Mouse (Mus musculus): ENCODE results near the gene Ltbp2. TPM values are rescaled to one million over a fixed set of nuclear protein-coding genes. Genes with fewer than 3 reads are reported as not detected.

Gene Ltbp2
- 0.26 and 0.39 TPM in 2 replicates for polyA plus RNA-seq (2015; fragmentation: Nextera tagmentation; extraction: Ambion mirVana)

DNA sequence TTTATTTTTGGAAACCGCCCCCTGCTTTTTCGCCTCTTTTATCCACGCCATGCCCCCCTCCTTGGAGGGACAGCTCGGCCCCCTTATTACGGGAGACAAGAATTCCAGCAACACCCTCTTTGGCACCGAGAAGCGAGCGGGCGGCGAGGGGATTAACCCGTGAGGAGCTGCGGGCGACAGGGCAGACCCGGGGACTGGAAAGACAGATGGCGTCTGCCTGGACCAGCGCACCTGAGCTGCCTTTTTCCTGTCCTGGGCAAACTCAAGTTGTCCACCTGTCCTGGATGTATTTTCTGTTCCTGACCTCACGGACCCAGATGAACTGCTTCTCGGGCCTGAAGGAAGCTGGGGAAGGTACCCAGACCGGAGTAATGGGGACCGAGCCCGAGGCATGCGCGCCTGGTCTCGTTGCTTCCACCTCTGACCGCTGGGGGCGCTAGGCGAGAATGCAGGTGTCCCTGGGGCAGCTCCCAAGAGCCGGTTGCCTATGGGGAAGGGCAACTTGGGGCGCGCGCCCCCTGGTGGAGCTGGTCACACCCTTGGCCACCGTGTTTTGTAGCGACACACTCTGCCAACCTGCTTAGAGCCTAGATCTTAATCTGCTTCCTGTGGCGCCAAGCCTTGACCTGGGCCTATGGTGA lies at the start of gene Ltbp2:
Ltbp2 (minus strand) TSS at position 52 of the 641 bp plus-strand sequence.
- Histone ChIP-seq H3K4me1 (replicated peaks) (peaks cover 14% of the 10 kb centered on the region), H3K27ac (replicated peaks) (no peak within 1 kb of the TSS), H3K36me3 (no peaks in the 10 kb centered on the region), H3K9ac (no peak within 1 kb of the TSS), H3K4me2 (peak within 1 kb of the TSS; percentile 48), H3K4me3 (peak within 1 kb of the TSS; percentile 29), H3K27me3 (peaks cover 62% of the 10 kb centered on the region), H3K9me3 (no peaks in the 10 kb centered on the region)
- under 1% methylated on average over 34 of the region's 34 CpGs for WGBS
- no peak for ATAC-seq (ENCODE audit: low FRiP score, low read depth)

DNA sequence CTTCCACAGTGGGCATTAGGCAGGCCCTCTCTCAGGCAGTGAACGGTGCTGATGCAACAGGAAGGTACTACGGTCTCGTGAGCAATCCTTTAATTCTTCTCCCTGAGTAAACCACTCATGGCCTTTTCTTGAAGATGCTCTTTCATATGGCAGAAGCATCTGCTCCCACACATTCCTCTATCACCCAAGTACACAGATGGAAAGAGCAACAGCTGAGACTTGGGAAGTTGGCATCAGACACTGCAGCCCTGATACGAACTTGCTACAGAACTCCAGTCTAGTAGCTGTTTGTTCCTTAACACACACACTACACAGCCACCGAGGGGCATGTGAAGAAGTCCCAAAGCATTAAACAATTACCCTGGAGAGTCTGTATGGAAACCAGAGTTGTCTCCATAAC lies 48.0 kb upstream of the Ltbp2 start:
- peaks cover 85% of the 10 kb centered on the region for H3K36me3 ChIP-seq
- H3K9me3 ChIP-seq: no peaks in the 10 kb centered on the region
- H3K4me2 ChIP-seq: no peak overlapping the region
- no peak overlapping the region for H3K9ac ChIP-seq
- no peak for ATAC-seq (ENCODE audit: low FRiP score, low read depth)
- H3K27ac ChIP-seq (replicated peaks): no peak overlapping the region
- H3K4me3 ChIP-seq: no peak overlapping the region
- 94% methylated on average over 5 of the region's 5 CpGs for WGBS
- H3K27me3 ChIP-seq: no peaks in the 10 kb centered on the region
- no peaks in the 10 kb centered on the region for H3K4me1 ChIP-seq (replicated peaks)

DNA sequence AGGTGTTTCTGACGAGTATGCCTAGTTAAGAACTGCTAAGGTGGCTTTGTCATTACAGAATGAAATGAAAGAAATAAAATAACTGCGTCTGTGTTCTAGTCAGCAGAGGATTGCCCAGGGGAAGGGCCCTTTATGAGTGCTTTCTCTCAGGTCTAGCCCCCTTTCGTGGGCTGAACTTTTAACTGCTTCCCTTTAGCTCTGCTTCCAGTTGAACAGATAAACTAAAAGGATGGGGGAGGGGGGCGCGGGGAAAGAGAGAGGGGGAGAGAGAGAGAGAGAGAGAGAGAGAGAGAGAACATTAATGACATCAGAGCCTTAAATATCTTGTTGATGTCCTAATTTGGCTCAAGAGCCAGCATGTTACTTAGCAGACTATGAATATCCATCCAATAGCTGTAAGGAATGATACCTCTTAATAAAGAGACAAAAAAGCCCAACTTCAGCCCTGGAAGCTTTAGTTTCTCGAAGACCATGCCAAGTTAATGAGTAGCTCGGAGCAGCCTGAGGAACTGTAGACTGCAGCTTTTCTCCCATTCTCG lies 45.6 kb upstream of the Ltbp2 start:
- no peaks in the 10 kb centered on the region for H3K4me1 ChIP-seq (replicated peaks)
- no peak overlapping the region for H3K4me3 ChIP-seq
- no peak overlapping the region for H3K27ac ChIP-seq (replicated peaks)
- H3K9ac ChIP-seq: no peak overlapping the region
- no peak for ATAC-seq (ENCODE audit: low FRiP score, low read depth)
- no peaks in the 10 kb centered on the region for H3K27me3 ChIP-seq
- WGBS: 55% methylated on average over 8 of the region's 8 CpGs
- H3K9me3 ChIP-seq: no peaks in the 10 kb centered on the region
- H3K4me2 ChIP-seq: no peak overlapping the region
- peaks cover 80% of the 10 kb centered on the region for H3K36me3 ChIP-seq

DNA sequence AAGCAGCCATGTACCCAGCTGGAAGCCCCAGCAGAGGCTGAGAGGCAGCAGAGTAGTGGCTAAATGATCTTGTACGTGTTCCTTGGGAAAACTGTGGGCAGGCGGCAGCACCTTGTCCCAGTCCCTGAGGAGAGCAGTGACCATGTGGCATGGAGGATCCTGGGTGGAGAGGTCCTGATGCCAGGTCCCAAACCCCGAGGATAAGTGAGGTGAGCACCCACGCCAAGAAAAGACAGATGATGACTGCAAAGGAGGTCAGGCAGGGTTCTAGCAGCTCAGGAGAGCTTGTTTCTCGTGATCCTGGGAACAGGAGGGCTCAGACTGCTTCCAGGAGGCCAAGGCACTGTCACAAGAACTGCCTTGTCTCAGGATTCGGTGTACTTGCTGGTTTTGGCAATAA lies 42.5 kb upstream of the Ltbp2 start:
- WGBS: 89% methylated on average over 6 of the region's 6 CpGs

DNA sequence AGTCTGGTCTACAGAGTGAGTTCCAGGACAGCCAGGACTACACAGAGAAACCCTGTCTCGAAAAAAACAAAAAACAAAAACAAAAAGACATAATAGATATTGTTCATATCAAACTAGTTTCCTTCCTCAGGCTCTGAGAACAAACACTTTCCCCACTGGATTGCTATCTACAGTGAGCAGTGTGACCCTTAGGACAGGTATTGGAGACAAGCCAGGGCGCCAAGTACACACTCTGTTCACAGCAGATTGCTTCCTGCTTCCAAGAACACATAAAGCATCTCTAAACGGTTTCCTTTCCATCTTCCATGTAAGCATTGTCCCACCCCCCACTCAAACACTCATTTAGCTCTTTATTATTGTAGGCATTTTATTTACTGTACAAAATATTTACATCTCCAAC lies 41.5 kb upstream of the Ltbp2 start:
- Histone ChIP-seq H3K27ac (replicated peaks) (no peak overlapping the region), H3K36me3 (peaks cover 57% of the 10 kb centered on the region), H3K9ac (no peak overlapping the region), H3K27me3 (no peaks in the 10 kb centered on the region), H3K9me3 (no peaks in the 10 kb centered on the region), H3K4me1 (replicated peaks) (no peaks in the 10 kb centered on the region), H3K4me2 (no peak overlapping the region), H3K4me3 (no peak overlapping the region)
- no peak for ATAC-seq (ENCODE audit: low FRiP score, low read depth)
- 78% methylated on average over 3 of the region's 3 CpGs for WGBS

More for the DNA sequence above, 42.5 kb upstream of the Ltbp2 start:
- peaks cover 62% of the 10 kb centered on the region for H3K36me3 ChIP-seq
- H3K4me3 ChIP-seq: no peak overlapping the region
- H3K27ac ChIP-seq (replicated peaks): no peak overlapping the region
- no peak for ATAC-seq (ENCODE audit: low FRiP score, low read depth)
- no peaks in the 10 kb centered on the region for H3K9me3 ChIP-seq
- no peak overlapping the region for H3K9ac ChIP-seq
- H3K4me2 ChIP-seq: no peak overlapping the region
- no peaks in the 10 kb centered on the region for H3K4me1 ChIP-seq (replicated peaks)
- H3K27me3 ChIP-seq: no peaks in the 10 kb centered on the region

DNA sequence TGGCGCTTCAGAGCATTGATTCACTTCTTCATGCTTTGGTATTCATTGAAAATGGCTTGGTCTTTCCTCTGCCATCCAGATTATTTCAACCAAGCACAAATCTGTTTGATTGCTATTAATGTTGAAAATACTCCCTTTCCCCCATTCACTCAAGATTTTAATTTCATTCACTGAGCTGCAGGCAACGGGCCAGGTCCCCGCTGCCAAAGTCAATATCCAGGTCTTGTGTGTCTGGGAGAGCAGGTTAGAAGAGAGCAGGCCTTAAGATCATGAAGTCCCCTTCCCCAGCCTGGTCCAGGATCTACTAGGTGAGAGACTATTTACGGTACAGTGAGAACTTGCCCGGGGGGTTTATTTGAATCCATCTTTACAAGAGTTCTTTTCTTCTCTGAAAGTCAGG lies 38.6 kb upstream of the Ltbp2 start:
- Histone ChIP-seq H3K36me3 (peaks cover 33% of the 10 kb centered on the region), H3K4me1 (replicated peaks) (peaks cover 4% of the 10 kb centered on the region), H3K4me3 (no peak overlapping the region), H3K9ac (no peak overlapping the region), H3K4me2 (no peak overlapping the region), H3K9me3 (no peaks in the 10 kb centered on the region), H3K27me3 (no peaks in the 10 kb centered on the region), H3K27ac (replicated peaks) (no peak overlapping the region)
- ATAC-seq (ENCODE audit: low FRiP score, low read depth): no peak
- WGBS: 92% methylated on average over 5 of the region's 5 CpGs

DNA sequence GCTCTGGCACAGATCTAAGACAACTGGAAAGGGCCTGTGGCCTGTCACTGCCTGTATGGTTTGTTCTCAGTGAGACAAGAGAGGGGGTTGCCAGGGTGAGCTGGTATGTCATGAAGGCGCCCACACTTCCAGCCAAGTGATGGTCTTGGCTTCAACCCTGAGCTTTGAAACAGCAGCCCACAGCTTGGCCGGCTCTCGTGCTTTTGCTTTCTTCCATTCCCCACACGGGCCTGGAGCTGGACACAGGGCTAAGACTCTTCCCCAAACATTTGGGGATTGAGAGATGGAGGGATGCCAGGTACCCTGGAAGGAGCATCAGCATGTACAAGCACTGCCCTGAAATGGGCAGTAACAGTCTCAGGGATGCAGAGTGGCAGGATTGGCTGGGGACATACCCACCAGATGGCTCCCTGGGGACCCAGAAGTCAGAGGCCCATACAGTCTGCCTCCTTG lies 36.3 kb upstream of the Ltbp2 start:
- Histone ChIP-seq H3K36me3 (peaks cover 15% of the 10 kb centered on the region), H3K27me3 (no peaks in the 10 kb centered on the region), H3K9ac (no peak overlapping the region), H3K4me1 (replicated peaks) (peaks cover 8% of the 10 kb centered on the region), H3K9me3 (no peaks in the 10 kb centered on the region), H3K27ac (replicated peaks) (no peak overlapping the region), H3K4me3 (no peak overlapping the region), H3K4me2 (no peak overlapping the region)
- 71% methylated on average over 4 of the region's 4 CpGs for WGBS
- peak; percentile 72 for ATAC-seq (ENCODE audit: low FRiP score, low read depth)

DNA sequence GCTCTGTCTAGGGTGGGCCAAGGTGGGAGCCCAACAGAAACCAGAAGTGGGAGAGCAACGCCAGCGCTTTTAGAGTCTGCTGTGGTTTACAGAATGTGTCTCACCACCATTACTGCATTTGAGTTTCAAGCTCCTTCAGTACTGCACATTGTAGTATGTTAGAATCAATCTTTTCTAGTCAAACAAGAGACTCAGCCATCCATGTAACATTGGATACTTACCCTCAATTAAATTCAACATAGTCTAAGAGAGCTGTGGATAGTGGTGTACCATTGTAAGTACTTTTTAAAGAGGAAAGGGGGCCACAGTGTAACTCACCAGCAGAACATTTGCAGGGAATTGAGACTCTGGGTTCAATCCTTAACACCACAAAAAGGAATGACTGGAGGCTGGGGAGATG lies 35.3 kb upstream of the Ltbp2 start:
- ATAC-seq (ENCODE audit: low FRiP score, low read depth): no peak
- Histone ChIP-seq H3K9ac (no peak overlapping the region), H3K9me3 (no peaks in the 10 kb centered on the region), H3K4me3 (no peak overlapping the region), H3K27ac (replicated peaks) (no peak overlapping the region), H3K4me1 (replicated peaks) (peaks cover 19% of the 10 kb centered on the region), H3K4me2 (no peak overlapping the region), H3K27me3 (no peaks in the 10 kb centered on the region), H3K36me3 (peaks cover 8% of the 10 kb centered on the region; the same call in 1 of the 2 replicates)
- 65% methylated on average over 2 of the region's 2 CpGs for WGBS

DNA sequence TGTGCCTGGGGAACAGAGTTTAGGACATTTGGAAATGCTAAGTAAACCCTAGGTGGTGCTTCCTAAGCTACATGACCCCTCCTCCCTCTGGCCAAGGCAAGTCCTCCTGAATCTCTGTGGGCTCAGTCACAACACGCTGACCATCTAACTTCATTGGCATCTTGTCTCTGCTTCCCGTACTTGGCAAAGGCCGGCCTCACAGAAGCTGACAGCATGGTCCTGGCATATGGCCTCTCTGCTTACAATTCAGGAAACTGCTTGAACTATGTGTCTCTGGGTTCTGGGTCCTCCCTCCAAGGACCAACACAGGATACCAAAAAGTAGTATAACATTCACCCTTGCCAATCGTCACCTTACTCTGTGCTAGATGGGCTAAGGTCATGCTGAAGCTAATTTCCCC lies 33.7 kb upstream of the Ltbp2 start:
- no peak overlapping the region for H3K4me2 ChIP-seq
- ATAC-seq (ENCODE audit: low FRiP score, low read depth): no peak
- H3K36me3 ChIP-seq: no peaks in the 10 kb centered on the region
- no peak overlapping the region for H3K27ac ChIP-seq (replicated peaks)
- H3K27me3 ChIP-seq: no peaks in the 10 kb centered on the region
- 94% methylated on average over 4 of the region's 4 CpGs for WGBS
- no peak overlapping the region for H3K4me3 ChIP-seq
- H3K9ac ChIP-seq: no peak overlapping the region
- no peaks in the 10 kb centered on the region for H3K9me3 ChIP-seq
- H3K4me1 ChIP-seq (replicated peaks): peaks cover 19% of the 10 kb centered on the region

DNA sequence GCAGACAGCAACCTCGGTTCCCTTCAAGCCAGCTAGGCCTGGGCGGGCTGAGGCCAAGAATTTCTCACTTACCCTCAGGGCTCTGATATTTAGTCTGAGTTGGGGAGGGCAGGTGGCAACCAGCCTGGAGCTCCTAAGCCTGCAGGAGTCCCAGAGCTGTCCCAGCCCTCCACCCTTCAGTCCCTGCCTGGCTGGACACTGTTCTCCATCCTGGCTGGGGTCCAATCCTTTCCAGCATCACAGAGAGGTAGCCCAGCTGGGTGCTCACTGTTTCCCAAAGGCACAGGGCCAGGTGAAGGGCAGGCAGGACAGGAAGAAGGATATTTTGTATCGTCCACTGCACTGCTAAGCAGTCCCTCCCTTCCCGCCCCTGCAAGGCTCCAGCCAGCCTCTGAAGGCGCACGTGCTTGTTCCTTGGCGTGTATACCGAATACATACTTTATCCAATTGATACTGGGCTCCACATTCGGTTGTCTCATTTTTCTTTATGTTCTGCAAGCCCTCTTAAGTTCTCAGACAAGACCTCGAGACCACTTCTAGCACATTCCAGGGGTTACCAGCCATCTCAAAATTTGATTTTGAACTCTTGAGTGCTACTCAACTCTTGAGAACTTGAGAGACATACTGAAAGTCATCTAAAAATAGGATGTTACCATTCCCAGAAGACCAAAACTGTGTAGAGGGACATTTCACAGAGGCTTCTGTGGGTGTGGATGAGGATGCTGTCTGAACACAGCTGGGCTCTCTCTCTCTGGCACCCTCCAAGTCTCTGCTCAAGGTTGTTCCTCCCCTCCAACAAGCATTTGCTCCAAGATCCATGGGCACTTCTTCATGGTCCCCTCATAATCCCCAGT lies 31.5 kb upstream of the Ltbp2 start:
- Histone ChIP-seq H3K4me1 (replicated peaks) (peaks cover 19% of the 10 kb centered on the region), H3K27ac (replicated peaks) (0 out of 2 replicates have a peak overlapping the region, but pooled peaks have one; percentile 21), H3K9me3 (no peaks in the 10 kb centered on the region), H3K4me2 (no peak overlapping the region), H3K27me3 (no peaks in the 10 kb centered on the region), H3K36me3 (no peaks in the 10 kb centered on the region), H3K9ac (no peak overlapping the region), H3K4me3 (no peak overlapping the region)
- ATAC-seq (ENCODE audit: low FRiP score, low read depth): peak; percentile 86
- WGBS: 63% methylated on average over 10 of the region's 10 CpGs

DNA sequence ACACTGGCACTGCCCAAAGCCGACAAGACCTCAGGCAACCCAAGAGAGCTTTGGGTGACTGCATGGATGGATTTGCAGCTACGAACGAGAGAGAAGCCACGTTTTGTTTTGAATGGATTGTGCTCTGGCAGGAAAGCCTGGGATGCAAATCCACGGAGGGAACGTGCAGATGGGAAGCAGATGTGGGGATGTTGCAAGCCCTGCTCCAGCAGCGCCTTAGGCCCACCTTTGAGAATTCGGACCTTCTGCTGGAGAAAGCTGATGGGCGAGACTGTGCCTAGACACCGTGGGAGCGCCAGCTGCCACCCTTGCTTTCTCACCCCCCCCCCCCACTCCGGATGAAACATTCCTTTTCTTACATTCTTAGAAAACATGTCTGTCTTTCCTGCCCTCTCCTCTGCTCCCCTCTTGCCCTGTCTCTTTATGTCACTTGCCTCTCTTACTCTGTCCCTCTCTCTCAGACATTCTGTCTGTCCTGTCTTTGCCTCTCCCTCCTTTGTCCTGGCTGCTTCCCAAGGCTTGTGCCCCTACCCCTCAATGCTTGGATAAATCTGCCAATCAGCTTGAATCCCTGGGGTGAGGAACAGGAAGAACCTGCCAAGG lies 30.8 kb upstream of the Ltbp2 start:
- Histone ChIP-seq H3K9me3 (no peaks in the 10 kb centered on the region), H3K4me2 (no peak overlapping the region), H3K4me3 (no peak overlapping the region), H3K27me3 (no peaks in the 10 kb centered on the region), H3K9ac (no peak overlapping the region), H3K4me1 (replicated peaks) (peaks cover 15% of the 10 kb centered on the region), H3K36me3 (no peaks in the 10 kb centered on the region), H3K27ac (replicated peaks) (peak overlapping the region; percentile 37; the same call in 1 of the 2 replicates)
- WGBS: 59% methylated on average over 12 of the region's 12 CpGs
- ATAC-seq (ENCODE audit: low FRiP score, low read depth): peak; percentile 86

DNA sequence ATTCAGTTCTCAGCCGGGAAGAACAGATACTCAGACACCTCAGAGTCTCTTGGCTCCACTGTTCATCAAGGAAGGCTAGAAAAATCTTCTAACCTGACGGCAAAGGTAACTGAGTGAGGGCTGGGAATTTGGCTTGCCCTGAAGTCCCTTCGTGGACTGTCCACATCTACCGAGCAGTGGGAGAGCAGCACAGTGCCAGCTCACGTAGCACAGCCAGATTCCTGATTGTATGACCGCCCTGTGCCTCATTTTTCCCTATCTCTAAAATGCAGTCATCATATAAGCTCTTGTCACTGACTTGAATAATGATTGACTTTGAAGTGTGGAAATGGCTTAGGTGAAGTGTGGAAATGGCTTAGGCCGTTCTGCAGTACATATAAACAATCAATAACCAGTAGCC lies 28.1 kb upstream of the Ltbp2 start:
- WGBS: 71% methylated on average over 7 of the region's 7 CpGs
- H3K4me3 ChIP-seq: no peak overlapping the region
- H3K4me1 ChIP-seq (replicated peaks): peaks cover 15% of the 10 kb centered on the region
- no peaks in the 10 kb centered on the region for H3K9me3 ChIP-seq
- no peak overlapping the region for H3K9ac ChIP-seq
- no peaks in the 10 kb centered on the region for H3K27me3 ChIP-seq
- no peak overlapping the region for H3K4me2 ChIP-seq
- no peaks in the 10 kb centered on the region for H3K36me3 ChIP-seq
- H3K27ac ChIP-seq (replicated peaks): no peak overlapping the region
- ATAC-seq (ENCODE audit: low FRiP score, low read depth): no peak

Measured in hindbrain, embryonic 15.5 days (tissue).